Mouse (Mus musculus) limb, embryonic 11.5 days (tissue): ENCODE measurements around the gene Slc10a4. TPM values are rescaled to one million over a fixed set of nuclear protein-coding genes. Genes with fewer than 3 reads are reported as not detected.

Experiments used
- ATAC-seq: fragments of 200-750 bp; cut with Nextera tagmentation; 2 replicates; pipeline ENCODE4 v1.8.0; 2017; ENCODE audit warnings: low read depth; ENCODE audit not compliant: insufficient number of reproducible peaks, low FRiP score, low TSS enrichment
- DNase-seq: peaks from one replicate; pipeline ENCODE4 v3.0.0-alpha.2; 2015; ENCODE audit warnings: low spot score
- H3K27ac ChIP-seq: fragments of 300-500 bp; sonication (generic); replicated peaks from 2 replicates; pipeline ENCODE4 v1.5.1; 2014; ENCODE audit warnings: low read depth, mild to moderate bottlenecking, low read length
- H3K27me3 ChIP-seq: fragments of 300-500 bp; sonication (generic); 2 replicates; pipeline ENCODE4 v1.6.1; 2014; ENCODE audit warnings: mild to moderate bottlenecking, low read length, mixed read lengths; ENCODE audit not compliant: control insufficient read depth, insufficient read depth
- H3K36me3 ChIP-seq: fragments of 300-500 bp; sonication (generic); 2 replicates; pipeline ENCODE4 v1.6.1; 2014; ENCODE audit warnings: mild to moderate bottlenecking, low read length, moderate library complexity, mixed read lengths; ENCODE audit not compliant: control insufficient read depth, insufficient read depth
- H3K4me1 ChIP-seq: fragments of 300-500 bp; sonication (generic); 2 replicates; pipeline ENCODE4 v1.6.1; 2014; ENCODE audit warnings: low read length, mixed read lengths; ENCODE audit not compliant: control insufficient read depth, insufficient read depth
- H3K4me2 ChIP-seq: fragments of 300-500 bp; sonication (generic); 2 replicates; pipeline ENCODE4 v1.6.1; 2014; ENCODE audit warnings: low read depth, mild to moderate bottlenecking, moderate library complexity; ENCODE audit not compliant: severe bottlenecking
- H3K4me3 ChIP-seq: fragments of 300-500 bp; sonication (generic); 2 replicates; pipeline ENCODE4 v1.5.1; 2014; ENCODE audit warnings: low read depth, low read length
- H3K9ac ChIP-seq: fragments of 300-500 bp; sonication (generic); 2 replicates; pipeline ENCODE4 v1.6.1; 2014; ENCODE audit warnings: mild to moderate bottlenecking, low read length
- H3K9me3 ChIP-seq: fragments of 300-500 bp; sonication (generic); 2 replicates; pipeline ENCODE4 v1.6.1; 2016; ENCODE audit warnings: low read length; ENCODE audit not compliant: control insufficient read depth
- WGBS: fragments of 180-500 bp; shearing (Covaris S2); extraction: QIAGEN DNeasy Blood & Tissue Kit; methylation state at CpG from one replicate; pipeline ENCODE4 v1.1.7; 2014; 5-methylcytosine and 5-hydroxymethylcytosine counted together
- polyA plus RNA-seq: library from polyadenylated mRNA; unstranded; fragments of >200 nt; fragmentation: Nextera tagmentation; extraction: Ambion mirVana; gene quantifications from 2 replicates; pipeline ENCODE4 v1.2.1, GENCODE M21; 2014

Gene Slc10a4
- 0.56 and 0.91 TPM in 2 replicates for polyA plus RNA-seq

DNA sequence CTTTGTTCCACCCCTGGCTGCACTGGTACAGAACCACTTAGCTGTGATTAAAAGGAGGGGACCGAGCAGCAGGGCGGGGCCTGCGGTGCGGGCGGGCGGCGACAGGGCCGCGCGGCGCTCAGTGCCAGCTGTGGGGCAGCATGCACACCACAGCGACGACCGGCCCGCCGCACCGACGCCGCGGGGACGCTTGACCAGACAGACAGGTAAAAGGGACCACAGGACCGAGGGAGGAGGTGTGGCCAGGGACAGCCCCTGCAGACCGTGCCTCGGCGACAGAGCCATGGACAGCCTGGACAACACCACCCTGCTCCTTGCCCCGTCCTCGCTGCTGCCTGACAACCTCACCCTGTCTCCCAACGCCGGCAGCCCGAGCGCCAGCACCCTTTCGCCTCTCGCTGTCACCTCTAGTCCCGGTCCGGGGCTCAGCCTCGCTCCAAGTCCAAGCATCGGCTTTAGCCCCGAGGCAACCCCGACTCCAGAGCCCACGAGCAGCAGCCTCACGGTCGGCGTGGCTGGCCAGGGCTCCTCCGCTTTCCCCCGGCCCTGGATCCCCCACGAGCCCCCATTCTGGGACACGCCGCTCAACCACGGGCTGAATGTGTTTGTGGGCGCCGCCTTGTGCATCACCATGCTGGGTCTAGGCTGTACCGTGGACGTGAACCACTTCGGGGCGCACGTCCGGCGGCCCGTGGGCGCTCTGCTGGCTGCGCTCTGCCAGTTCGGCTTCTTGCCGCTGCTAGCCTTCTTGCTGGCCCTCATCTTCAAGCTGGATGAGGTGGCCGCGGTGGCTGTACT, at the start of gene Slc10a4:
Slc10a4 (plus strand) TSS at position 100 of the 798 bp plus-strand sequence.
- Histone ChIP-seq H3K36me3 (no peaks in the 10 kb centered on the region), H3K4me2 (peak within 1 kb of the TSS; percentile 66), H3K27ac (no peak within 1 kb of the TSS), H3K9me3 (no peaks in the 10 kb centered on the region), H3K4me3 (peak within 1 kb of the TSS; percentile 28), H3K4me1 (no peaks in the 10 kb centered on the region), H3K27me3 (peaks cover 20% of the 10 kb centered on the region), H3K9ac (0 out of 2 replicates have a peak within 1 kb of the TSS, but pooled peaks have one; percentile 3)
- DNase-seq (peak; percentile 59), ATAC-seq (peak; percentile 39; the same call in 1 of the 2 replicates)
- 7% methylated on average over 64 of the region's 65 CpGs for WGBS

- Histone ChIP-seq H3K36me3 (peaks cover 3% of the 10 kb centered on the region; the same call in 1 of the 2 replicates), H3K4me2 (no peak overlapping the region), H3K27ac (no peak overlapping the region), H3K9me3 (no peaks in the 10 kb centered on the region), H3K27me3 (no peaks in the 10 kb centered on the region), H3K4me3 (no peak overlapping the region), H3K9ac (no peak overlapping the region), H3K4me1 (no peaks in the 10 kb centered on the region)
- WGBS = 92% methylated on average over 17 of the region's 17 CpGs
- ATAC-seq = no peak
- DNase-seq = no peak
These were observed 49.4 kb upstream of the Slc10a4 start for GRCm38 (mm10) chr5:72957281-72957680.

- H3K4me2 ChIP-seq = no peak overlapping the region
- H3K4me1 ChIP-seq = no peaks in the 10 kb centered on the region
- H3K4me3 ChIP-seq = no peak overlapping the region
- no peaks in the 10 kb centered on the region for H3K27me3 ChIP-seq
- DNase-seq (no peak), ATAC-seq (no peak)
- no peak overlapping the region for H3K27ac ChIP-seq
- H3K9ac ChIP-seq = no peak overlapping the region
- H3K36me3 ChIP-seq = peaks cover 3% of the 10 kb centered on the region; the same call in 1 of the 2 replicates
- no peaks in the 10 kb centered on the region for H3K9me3 ChIP-seq
- 84% methylated on average over 6 of the region's 6 CpGs for WGBS
These were observed 46.6 kb upstream of the Slc10a4 start for GRCm38 (mm10) chr5:72960096-72960495.

GRCm38 (mm10) chr5:72965706-72966105, 41.0 kb upstream of the Slc10a4 start:
- Histone ChIP-seq H3K36me3 (0 out of 2 replicates have a peak, but pooled peaks cover 2% of the 10 kb centered on the region), H3K27ac (no peak overlapping the region), H3K4me1 (no peaks in the 10 kb centered on the region), H3K9ac (no peak overlapping the region), H3K27me3 (no peaks in the 10 kb centered on the region), H3K4me2 (no peak overlapping the region), H3K9me3 (no peaks in the 10 kb centered on the region), H3K4me3 (no peak overlapping the region)
- ATAC-seq (no peak), DNase-seq (no peak)
- WGBS = 92% methylated on average over 3 of the region's 3 CpGs

DNA sequence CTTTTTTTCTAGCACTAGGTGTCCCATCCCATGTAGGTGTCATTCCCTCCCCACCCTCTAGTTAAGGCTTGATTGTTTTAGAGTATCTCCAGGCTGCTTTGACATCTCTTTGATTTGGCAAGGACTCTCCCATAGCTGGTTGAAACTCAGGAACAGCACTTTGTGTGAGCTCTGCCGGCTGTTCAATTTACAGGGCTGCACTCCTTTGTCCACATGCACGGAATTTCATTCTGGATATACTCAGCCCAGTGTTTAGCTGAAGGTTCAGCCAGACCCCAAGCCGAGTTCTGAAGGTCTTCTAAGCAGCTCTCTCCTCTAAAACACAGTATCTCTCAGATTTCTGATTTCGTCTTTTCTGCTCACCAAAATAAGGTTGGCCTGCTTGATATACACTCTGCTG, 34.2 kb upstream of the Slc10a4 start:
- no peak for ATAC-seq
- Histone ChIP-seq H3K4me2 (no peak overlapping the region), H3K36me3 (0 out of 2 replicates have a peak, but pooled peaks cover 5% of the 10 kb centered on the region), H3K27ac (no peak overlapping the region), H3K27me3 (no peaks in the 10 kb centered on the region), H3K4me3 (no peak overlapping the region), H3K9ac (no peak overlapping the region), H3K9me3 (no peaks in the 10 kb centered on the region), H3K4me1 (no peaks in the 10 kb centered on the region)
- no peak for DNase-seq
- WGBS = 73% methylated on average over 4 of the region's 4 CpGs

- DNase-seq (no peak), ATAC-seq (no peak)
- Histone ChIP-seq H3K36me3 (0 out of 2 replicates have a peak, but pooled peaks cover 5% of the 10 kb centered on the region), H3K4me3 (no peak overlapping the region), H3K27ac (no peak overlapping the region), H3K9ac (no peak overlapping the region), H3K9me3 (no peaks in the 10 kb centered on the region), H3K27me3 (no peaks in the 10 kb centered on the region), H3K4me2 (no peak overlapping the region), H3K4me1 (no peaks in the 10 kb centered on the region)
- WGBS = 80% methylated on average over 5 of the region's 5 CpGs
These were observed 33.7 kb upstream of the Slc10a4 start for GRCm38 (mm10) chr5:72972934-72973333.

GRCm38 (mm10) chr5:72974602-72975001, 32.1 kb upstream of the Slc10a4 start, which contains the start of gene Gm10135:
Gene Gm10135, minus strand, starts transcription at chr5:72974702.
- H3K4me2 ChIP-seq = no peak within 1 kb of the TSS
- DNase-seq (no peak), ATAC-seq (no peak)
- H3K9ac ChIP-seq = no peak within 1 kb of the TSS
- 0 out of 2 replicates have a peak, but pooled peaks cover 5% of the 10 kb centered on the region for H3K36me3 ChIP-seq
- H3K9me3 ChIP-seq = no peaks in the 10 kb centered on the region
- H3K27ac ChIP-seq = no peak within 1 kb of the TSS
- H3K4me1 ChIP-seq = no peaks in the 10 kb centered on the region
- H3K27me3 ChIP-seq = no peaks in the 10 kb centered on the region
- H3K4me3 ChIP-seq = no peak within 1 kb of the TSS
- WGBS = 98% methylated on average over 7 of the region's 7 CpGs

DNA sequence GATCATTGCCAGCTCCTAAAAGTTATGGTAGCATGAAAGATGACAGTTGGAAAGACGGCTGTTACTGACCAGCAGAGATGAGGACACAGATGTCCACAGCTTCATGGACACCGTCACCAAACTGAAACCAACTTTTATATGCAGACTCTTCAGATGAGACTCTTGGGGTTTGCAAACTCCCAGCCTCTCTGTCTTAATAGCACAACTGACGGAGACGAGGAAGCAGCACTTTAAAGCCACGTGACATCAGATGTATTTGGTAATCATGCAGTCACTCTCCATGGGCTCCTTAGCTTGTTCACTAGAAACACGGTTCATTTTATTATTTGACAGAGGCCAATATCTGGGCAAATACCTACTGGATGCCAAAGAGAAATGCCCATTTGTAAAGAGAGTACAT, 30.7 kb upstream of the Slc10a4 start:
- no peaks in the 10 kb centered on the region for H3K4me1 ChIP-seq
- ATAC-seq (no peak), DNase-seq (no peak)
- no peak overlapping the region for H3K4me3 ChIP-seq
- no peak overlapping the region for H3K9ac ChIP-seq
- H3K4me2 ChIP-seq = no peak overlapping the region
- 95% methylated on average over 6 of the region's 6 CpGs for WGBS
- no peak overlapping the region for H3K27ac ChIP-seq
- H3K9me3 ChIP-seq = no peaks in the 10 kb centered on the region
- H3K36me3 ChIP-seq = peaks cover 3% of the 10 kb centered on the region; the same call in 1 of the 2 replicates
- no peaks in the 10 kb centered on the region for H3K27me3 ChIP-seq
